Mouse (Mus musculus): ENCODE measurements around the gene Banp. TPM values are rescaled to one million over a fixed set of nuclear protein-coding genes. Genes with fewer than 3 reads are reported as not detected.
A peak's percentile ranks its signal among the peaks of the same experiment; 100 is the strongest.

The Banp gene
- polyA plus RNA-seq, 1 experiment from 2014 or later: 25.4 TPM

GRCm38 (mm10) chr8:121944831-121945230 is 4.7 kb upstream of the Banp start, which contains the start of gene Car5a:
Gene Car5a (minus strand): TSS chr8:121944904.
- Histone ChIP-seq H3K27ac (peak within 1 kb of the TSS; percentile 51; the same call in 1 of the 2 replicates), H3K9ac (no peak within 1 kb of the TSS), H3K9me3 (replicated peaks) (no peaks in the 10 kb centered on the region), H3K36me3 (no peaks in the 10 kb centered on the region), H3K4me2 (no peak within 1 kb of the TSS), H3K4me1 (peaks cover 38% of the 10 kb centered on the region), H3K27me3 (replicated peaks) (peaks cover 29% of the 10 kb centered on the region), H3K4me3 (no peak within 1 kb of the TSS)
- ATAC-seq: no peak

GRCm38 (mm10) chr8:121946351-121946750 is 3.2 kb upstream of the Banp start:
- H3K4me2 ChIP-seq: peak overlapping the region; percentile 87; the same call in 1 of the 2 replicates
- no peak overlapping the region for H3K27ac ChIP-seq
- H3K4me3 ChIP-seq: no peak overlapping the region
- peaks cover 40% of the 10 kb centered on the region for H3K4me1 ChIP-seq
- no peaks in the 10 kb centered on the region for H3K9me3 ChIP-seq (replicated peaks)
- peaks cover 17% of the 10 kb centered on the region for H3K27me3 ChIP-seq (replicated peaks)
- no peak for ATAC-seq
- WGBS (ENCODE audit: insufficient replicate concordance): 76% methylated on average over 7 of the region's 7 CpGs
- H3K36me3 ChIP-seq: no peaks in the 10 kb centered on the region
- H3K9ac ChIP-seq: no peak overlapping the region

GRCm38 (mm10) chr8:121947047-121947752 is 2.4 kb upstream of the Banp start:
- WGBS (ENCODE audit: insufficient replicate concordance): 34% methylated on average over 19 of the region's 19 CpGs
- no peaks in the 10 kb centered on the region for H3K9me3 ChIP-seq (replicated peaks)
- peak overlapping the region; percentile 92 for H3K27ac ChIP-seq
- H3K9ac ChIP-seq: peak overlapping the region; percentile 78
- no peaks in the 10 kb centered on the region for H3K36me3 ChIP-seq
- H3K4me1 ChIP-seq: peaks cover 49% of the 10 kb centered on the region
- peaks cover 9% of the 10 kb centered on the region for H3K27me3 ChIP-seq (replicated peaks)
- peak overlapping the region; percentile 58 for H3K4me3 ChIP-seq
- no peak for ATAC-seq
- peak overlapping the region; percentile 87 for H3K4me2 ChIP-seq

- Histone ChIP-seq H3K27ac (peak overlapping the region; percentile 92), H3K27me3 (replicated peaks) (peaks cover 7% of the 10 kb centered on the region; the same call in 1 of the 2 replicates), H3K4me3 (peak overlapping the region; percentile 58), H3K4me1 (peaks cover 54% of the 10 kb centered on the region), H3K9ac (peak overlapping the region; percentile 78), H3K4me2 (peak overlapping the region; percentile 87), H3K36me3 (peaks cover 2% of the 10 kb centered on the region), H3K9me3 (replicated peaks) (no peaks in the 10 kb centered on the region)
- WGBS (ENCODE audit: insufficient replicate concordance): 1% methylated on average over 18 of the region's 18 CpGs
- peak; percentile 61 for ATAC-seq
Observed at GRCm38 (mm10) chr8:121947753-121948141, 1.8 kb upstream of the Banp start.

GRCm38 (mm10) chr8:121948321-121949145 is 1.0 kb upstream of the Banp start:
- H3K9me3 ChIP-seq (replicated peaks): no peaks in the 10 kb centered on the region
- peaks cover 7% of the 10 kb centered on the region; the same call in 1 of the 2 replicates for H3K27me3 ChIP-seq (replicated peaks)
- H3K27ac ChIP-seq: peak overlapping the region; percentile 92
- H3K36me3 ChIP-seq: peaks cover 10% of the 10 kb centered on the region
- 53% methylated on average over 19 of the region's 19 CpGs for WGBS (ENCODE audit: insufficient replicate concordance)
- H3K4me1 ChIP-seq: peaks cover 62% of the 10 kb centered on the region
- H3K4me2 ChIP-seq: peak overlapping the region; percentile 87
- peak overlapping the region; percentile 58 for H3K4me3 ChIP-seq
- peak overlapping the region; percentile 78 for H3K9ac ChIP-seq
- ATAC-seq: no peak

- Histone ChIP-seq H3K9ac (peak overlapping the region; percentile 95), H3K27me3 (replicated peaks) (0 out of 2 replicates have a peak, but pooled peaks cover 2% of the 10 kb centered on the region), H3K4me3 (peak overlapping the region; percentile 94), H3K4me2 (peak overlapping the region; percentile 87), H3K9me3 (replicated peaks) (no peaks in the 10 kb centered on the region), H3K36me3 (peaks cover 26% of the 10 kb centered on the region), H3K27ac (peak overlapping the region; percentile 98), H3K4me1 (peaks cover 78% of the 10 kb centered on the region)
- 1% methylated on average over 60 of the region's 66 CpGs for WGBS (ENCODE audit: insufficient replicate concordance)
- ATAC-seq: peak; percentile 92
Observed at GRCm38 (mm10) chr8:121949941-121950748, 595 bp downstream of the Banp start.

GRCm38 (mm10) chr8:121950749-121951655 is 1.5 kb downstream of the Banp start:
- Histone ChIP-seq H3K27ac (peak overlapping the region; percentile 98), H3K4me2 (peak overlapping the region; percentile 87), H3K9me3 (replicated peaks) (no peaks in the 10 kb centered on the region), H3K4me1 (peaks cover 86% of the 10 kb centered on the region), H3K9ac (peak overlapping the region; percentile 95), H3K36me3 (peaks cover 33% of the 10 kb centered on the region), H3K27me3 (replicated peaks) (no peaks in the 10 kb centered on the region), H3K4me3 (peak overlapping the region; percentile 94)
- 3% methylated on average over 85 of the region's 97 CpGs for WGBS (ENCODE audit: insufficient replicate concordance)
- peak; percentile 1; the same call in 1 of the 2 replicates for ATAC-seq

GRCm38 (mm10) chr8:121951656-121952009 is 2.1 kb downstream of the Banp start:
- H3K4me1 ChIP-seq: peaks cover 86% of the 10 kb centered on the region
- ATAC-seq: no peak
- WGBS (ENCODE audit: insufficient replicate concordance): 10% methylated on average over 7 of the region's 7 CpGs
- peaks cover 33% of the 10 kb centered on the region for H3K36me3 ChIP-seq
- peak overlapping the region; percentile 95 for H3K9ac ChIP-seq
- peak overlapping the region; percentile 87 for H3K4me2 ChIP-seq
- H3K9me3 ChIP-seq (replicated peaks): no peaks in the 10 kb centered on the region
- peak overlapping the region; percentile 98 for H3K27ac ChIP-seq
- peak overlapping the region; percentile 94 for H3K4me3 ChIP-seq
- no peaks in the 10 kb centered on the region for H3K27me3 ChIP-seq (replicated peaks)

- ATAC-seq: no peak
- Histone ChIP-seq H3K4me2 (peak overlapping the region; percentile 87), H3K4me3 (peak overlapping the region; percentile 94), H3K9ac (peak overlapping the region; percentile 95), H3K36me3 (peaks cover 36% of the 10 kb centered on the region), H3K27me3 (replicated peaks) (no peaks in the 10 kb centered on the region), H3K9me3 (replicated peaks) (no peaks in the 10 kb centered on the region), H3K27ac (peak overlapping the region; percentile 98), H3K4me1 (peaks cover 86% of the 10 kb centered on the region)
Observed at GRCm38 (mm10) chr8:121952122-121952521, 2.6 kb downstream of the Banp start.

- H3K9ac ChIP-seq: peak overlapping the region; percentile 95; the same call in 1 of the 2 replicates
- H3K9me3 ChIP-seq (replicated peaks): no peaks in the 10 kb centered on the region
- no peaks in the 10 kb centered on the region for H3K27me3 ChIP-seq (replicated peaks)
- peaks cover 86% of the 10 kb centered on the region for H3K4me1 ChIP-seq
- H3K4me3 ChIP-seq: peak overlapping the region; percentile 94; the same call in 1 of the 2 replicates
- H3K36me3 ChIP-seq: peaks cover 42% of the 10 kb centered on the region
- 0 out of 2 replicates have a peak overlapping the region, but pooled peaks have one; percentile 5 for H3K27ac ChIP-seq
- H3K4me2 ChIP-seq: peak overlapping the region; percentile 87
- WGBS (ENCODE audit: insufficient replicate concordance): 84% methylated on average over 7 of the region's 7 CpGs
- ATAC-seq: no peak
Observed at GRCm38 (mm10) chr8:121952800-121953199, 3.2 kb downstream of the Banp start.
